In the genomic region with DNA sequence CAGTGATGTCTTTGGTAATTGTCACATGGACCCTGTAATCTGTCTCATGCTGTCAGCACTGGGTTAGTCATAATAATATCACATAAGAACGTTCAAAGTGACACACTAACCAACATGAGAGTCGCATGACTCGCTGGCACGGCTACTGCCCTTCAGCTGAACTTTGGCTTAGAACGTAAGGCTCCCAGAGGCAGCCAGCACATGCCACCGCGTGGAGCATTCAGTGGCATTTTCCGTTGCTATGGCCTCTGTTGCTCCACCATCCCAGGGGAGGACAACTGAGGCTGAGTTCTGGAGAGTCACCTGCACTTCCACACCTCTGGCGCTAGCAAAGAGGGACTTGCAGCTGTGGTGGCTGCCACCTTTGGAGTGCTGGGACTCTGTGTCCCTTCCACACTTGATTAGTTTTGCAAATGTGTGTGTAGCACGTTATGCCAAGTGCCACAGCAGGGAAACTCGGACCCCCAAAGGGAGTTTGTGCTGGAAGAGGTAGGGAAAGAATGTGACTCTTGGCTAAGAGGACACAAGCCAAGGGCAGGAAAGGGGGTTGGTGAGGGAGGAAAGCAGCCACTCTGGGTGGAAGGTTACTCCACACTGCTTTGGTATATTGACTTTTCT, we compare ENCODE assay signal across 8 mouse cellular contexts. TPM values are rescaled to one million over a fixed set of nuclear protein-coding genes. Genes with fewer than 3 reads are reported as not detected.
DNase-seq lines count a peak whose midpoint lies in the region; ATAC-seq lines count a peak whose summit lies in the region.

No protein-coding gene starts in this region.

- 43% methylated on average over 11 of the region's 11 CpGs for WGBS in liver, embryonic 16.5 days (ENCODE audit: insufficient replicate concordance)

- no peaks in the 10 kb centered on the region for H3K4me1 ChIP-seq in liver, embryonic 16.5 days (ENCODE audit: control insufficient read depth, low read depth, low read length)

- H3K27me3 ChIP-seq in liver, embryonic 16.5 days (ENCODE audit: control insufficient read depth, insufficient read depth, low read depth, low read length) = no peaks in the 10 kb centered on the region

- H3K9me3 ChIP-seq in liver, embryonic 16.5 days (replicated peaks; ENCODE audit: control insufficient read depth, low read length) = no peaks in the 10 kb centered on the region

- peak; percentile 67 for ATAC-seq in liver, embryonic 16.5 days (ENCODE audit: low read depth)

- no peak overlapping the region for H3K27ac ChIP-seq in liver, embryonic 16.5 days (ENCODE audit: low read length)

- DNase-seq in R1 (ENCODE audit: low read depth, low spot score) (peak; percentile 3), MN1 (ENCODE audit: low spot score) (no peak)
- DNase-seq in forelimb bud, embryonic 11.5 days (ENCODE audit: low read depth, low spot score) = peak; percentile 35
- DNase-seq in kidney, adult 11 months = peak; percentile 90
- DNase-seq in left cerebral cortex, postnatal 25 days (ENCODE audit: low spot score in 2 of 2) = no peak
- no peak for DNase-seq in urinary bladder, adult 2 months (ENCODE audit: low spot score)
- no peak for DNase-seq in thymus, postnatal 0 days (ENCODE audit: low spot score)

- H3K36me3 ChIP-seq in liver, embryonic 16.5 days (ENCODE audit: control insufficient read depth, insufficient read depth) = no peaks in the 10 kb centered on the region

- no peak overlapping the region for H3K4me3 ChIP-seq in liver, embryonic 16.5 days (ENCODE audit: low read depth, low read length)

- H3K4me2 ChIP-seq in liver, embryonic 16.5 days (ENCODE audit: low read depth, low read length) = peak overlapping the region; percentile 44

- intact Hi-C loops in left cerebral cortex, postnatal 25 days (cut with DNase I) = no loop called here

- no peak overlapping the region for H3K9ac ChIP-seq in liver, embryonic 16.5 days (ENCODE audit: low read depth, low read length)

RNA-seq across cellular contexts. Expression of a gene that starts 24.1 kb away (rescaled TPM):
- polyA plus RNA-seq in liver, embryonic 16.5 days (2015; fragmentation: Nextera tagmentation; extraction: Ambion mirVana) = 3.5 and 4.3 TPM in 2 replicates
- 10 to 100 TPM; 51.4 to 53.7 TPM for total RNA-seq in left cerebral cortex, postnatal 25 days (2021)
- 2.4 and 2.6 TPM in 2 replicates for polyA plus RNA-seq in urinary bladder, adult 2 months (2012; rRNA removed)
- polyA plus RNA-seq in thymus, postnatal 0 days (2015; fragmentation: Nextera tagmentation; extraction: Ambion mirVana) = 0.07 and 0.28 TPM in 2 replicates

Comparison
In these comparisons a context has a peak if more than half of its experiments do, and no peak if none do; other contexts are left out.
1. DNase-seq: peak in R1 (single experiment), forelimb bud, embryonic 11.5 days (single experiment) and kidney, adult 11 months (single experiment); none in left cerebral cortex, postnatal 25 days (0 of 2), urinary bladder, adult 2 months (single experiment), MN1 (single experiment) and thymus, postnatal 0 days (single experiment).